Mouse (Mus musculus) frontal cortex, adult (tissue): ENCODE data around the gene Drg1.
"Not testable (repeated sequence)": the region's sequence is repeated elsewhere in the genome, so short reads cannot be mapped to it uniquely, and the experiment has no call there.

Experiments used
- ATAC-seq: cut with Nextera tagmentation; 2 replicates; pipeline ENCODE4 v1.9.2; 2017; ENCODE audit warnings: mild to moderate bottlenecking, moderate library complexity, mixed read lengths; ENCODE audit not compliant: low TSS enrichment

Drg1 gene

GRCm38 (mm10) chr11:3167129-3167528 lies 99.1 kb downstream of the Drg1 start:
- 0 out of 2 replicates have a peak, but pooled peaks have one; percentile 2 for ATAC-seq

- ATAC-seq, result not testable (repeated sequence)
These were observed 99.9 kb downstream of the Drg1 start for GRCm38 (mm10) chr11:3166321-3166720.

- not testable (repeated sequence) for ATAC-seq
These were observed 100.9 kb downstream of the Drg1 start for GRCm38 (mm10) chr11:3165210-3165782.

- not testable (repeated sequence) for ATAC-seq
These were observed 102.6 kb downstream of the Drg1 start for GRCm38 (mm10) chr11:3163661-3164060.

GRCm38 (mm10) chr11:3163122-3163521 lies 103.1 kb downstream of the Drg1 start:
- not testable (repeated sequence) for ATAC-seq

- 0 out of 2 replicates have a peak, but pooled peaks have one; percentile 4 for ATAC-seq
These were observed 103.8 kb downstream of the Drg1 start for GRCm38 (mm10) chr11:3162236-3162897.

- not testable (repeated sequence) for ATAC-seq
These were observed 104.8 kb downstream of the Drg1 start for GRCm38 (mm10) chr11:3161370-3161769.

GRCm38 (mm10) chr11:3158800-3159199 lies 107.4 kb downstream of the Drg1 start:
- not testable (repeated sequence) for ATAC-seq

GRCm38 (mm10) chr11:3157996-3158395 lies 108.2 kb downstream of the Drg1 start:
- ATAC-seq, result not testable (repeated sequence)

- not testable (repeated sequence) for ATAC-seq
These were observed 109.2 kb downstream of the Drg1 start for GRCm38 (mm10) chr11:3156991-3157390.

- ATAC-seq, result 0 out of 2 replicates have a peak, but pooled peaks have one; percentile 1
These were observed 112.4 kb downstream of the Drg1 start for GRCm38 (mm10) chr11:3153666-3154397.

GRCm38 (mm10) chr11:3151358-3151757 lies 114.9 kb downstream of the Drg1 start:
- ATAC-seq, result not testable (repeated sequence)

- not testable (repeated sequence) for ATAC-seq
These were observed 115.6 kb downstream of the Drg1 start for GRCm38 (mm10) chr11:3150677-3151003.

- ATAC-seq, result not testable (repeated sequence)
These were observed 116.1 kb downstream of the Drg1 start for GRCm38 (mm10) chr11:3150003-3150676.

- not testable (repeated sequence) for ATAC-seq
These were observed 116.7 kb downstream of the Drg1 start for GRCm38 (mm10) chr11:3149471-3149870.

GRCm38 (mm10) chr11:3146806-3147205 lies 119.4 kb downstream of the Drg1 start:
- not testable (repeated sequence) for ATAC-seq

- not testable (repeated sequence) for ATAC-seq
These were observed 120.7 kb downstream of the Drg1 start for GRCm38 (mm10) chr11:3145359-3146165.

- peak; percentile 2; the same call in 1 of the 2 replicates for ATAC-seq
These were observed 122.2 kb downstream of the Drg1 start for GRCm38 (mm10) chr11:3143984-3144383.

- not testable (repeated sequence) for ATAC-seq
These were observed 123.8 kb downstream of the Drg1 start for GRCm38 (mm10) chr11:3142413-3142812.

GRCm38 (mm10) chr11:3140967-3141535 lies 125.2 kb downstream of the Drg1 start:
- not testable (repeated sequence) for ATAC-seq

- ATAC-seq, result not testable (repeated sequence)
These were observed 127.9 kb downstream of the Drg1 start for GRCm38 (mm10) chr11:3138323-3138722.
